Mouse (Mus musculus) cerebellum, adult 11 months (tissue): ENCODE data around the gene Timd2.
"Not testable (repeated sequence)": the region's sequence is repeated elsewhere in the genome, so short reads cannot be mapped to it uniquely, and the experiment has no call there.

Source experiments
- DNase-seq: peaks from one replicate; pipeline ENCODE4 v3.0.0; 2022

Gene Timd2

GRCm38 (mm10) chr11:46706664-46707356 lies at the start of gene Timd2:
Timd2 (minus strand) TSS chr11:46707061.
- DNase-seq, result no peak

DNA sequence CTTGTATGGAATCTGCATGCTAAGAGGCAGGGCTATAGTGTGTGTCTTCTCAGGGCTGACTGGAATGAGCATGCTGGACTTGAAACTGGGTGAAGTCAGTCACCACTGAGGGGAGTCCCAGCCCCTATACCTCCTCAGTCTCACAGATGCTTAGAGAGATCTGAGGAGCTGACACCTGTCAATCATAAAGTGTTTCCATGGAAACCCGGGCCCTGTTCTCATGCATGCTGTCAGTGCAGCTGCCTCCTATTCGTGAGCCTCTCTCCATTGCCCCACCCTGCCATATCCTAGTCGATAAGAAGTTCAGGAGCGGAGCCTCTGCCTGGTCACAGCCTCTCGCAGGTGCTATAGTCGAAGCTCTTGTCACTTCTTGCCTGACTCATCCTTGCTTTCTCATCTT lies 48.9 kb upstream of the Timd2 start:
- DNase-seq, result not testable (repeated sequence)

GRCm38 (mm10) chr11:46754669-46755068 lies 47.8 kb upstream of the Timd2 start:
- no peak for DNase-seq

- no peak for DNase-seq
Measured at GRCm38 (mm10) chr11:46753662-46754061, 46.8 kb upstream of the Timd2 start.

- no peak for DNase-seq
Measured at GRCm38 (mm10) chr11:46747996-46748395, 41.1 kb upstream of the Timd2 start.

- DNase-seq, result no peak
Measured at GRCm38 (mm10) chr11:46741716-46742115, 34.9 kb upstream of the Timd2 start.

GRCm38 (mm10) chr11:46740886-46741285 lies 34.0 kb upstream of the Timd2 start:
- DNase-seq, result no peak

GRCm38 (mm10) chr11:46739501-46739900 lies 32.6 kb upstream of the Timd2 start:
- no peak for DNase-seq

- not testable (repeated sequence) for DNase-seq
Measured at GRCm38 (mm10) chr11:46735076-46735475, 28.2 kb upstream of the Timd2 start, which contains the start of gene Havcr1. Havcr1 (plus strand) TSS chr11:46735080.

- no peak for DNase-seq
Measured at GRCm38 (mm10) chr11:46734617-46735016, 27.8 kb upstream of the Timd2 start.

GRCm38 (mm10) chr11:46733242-46733789 lies 26.5 kb upstream of the Timd2 start:
- DNase-seq, result no peak

GRCm38 (mm10) chr11:46731541-46732070 lies 24.7 kb upstream of the Timd2 start:
- no peak for DNase-seq

DNA sequence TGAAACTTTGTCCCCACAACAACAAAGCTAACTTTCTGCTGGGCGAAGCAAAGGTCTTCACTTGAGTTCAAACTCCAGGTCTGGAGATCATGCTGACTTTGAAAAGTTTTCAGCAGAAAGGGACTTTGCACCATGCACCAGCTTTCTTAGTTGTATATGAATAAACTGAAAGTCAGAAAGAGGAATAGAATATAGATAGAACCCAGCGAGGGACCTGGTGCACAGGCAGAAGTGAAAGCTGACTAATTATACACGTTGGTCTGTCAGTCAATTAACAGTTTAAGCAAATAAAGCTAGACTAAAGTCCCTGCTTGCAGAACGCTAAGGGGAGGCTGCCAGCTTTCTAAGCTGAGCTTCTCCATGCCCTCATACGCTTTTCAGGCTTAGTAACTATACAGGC lies 8.0 kb downstream of the Timd2 start:
- no peak for DNase-seq

DNA sequence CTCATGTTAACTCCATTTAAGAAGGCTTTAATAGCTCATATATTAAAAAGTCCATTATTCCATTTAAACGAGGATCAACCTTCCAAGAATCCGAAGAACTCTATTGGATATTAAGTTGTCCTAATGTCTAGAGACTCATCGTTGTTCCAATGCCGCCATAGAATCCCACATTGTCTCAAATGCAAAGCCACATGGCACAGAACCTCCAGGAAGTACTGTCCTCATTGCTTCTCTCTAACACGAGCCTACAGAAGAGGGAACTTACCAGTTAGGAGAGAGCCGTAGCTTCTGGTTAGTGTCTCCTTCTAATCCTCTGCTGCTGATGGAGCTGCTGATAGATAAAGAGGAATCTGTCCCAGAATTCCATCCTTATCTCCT lies 8.6 kb downstream of the Timd2 start:
- no peak for DNase-seq

DNA sequence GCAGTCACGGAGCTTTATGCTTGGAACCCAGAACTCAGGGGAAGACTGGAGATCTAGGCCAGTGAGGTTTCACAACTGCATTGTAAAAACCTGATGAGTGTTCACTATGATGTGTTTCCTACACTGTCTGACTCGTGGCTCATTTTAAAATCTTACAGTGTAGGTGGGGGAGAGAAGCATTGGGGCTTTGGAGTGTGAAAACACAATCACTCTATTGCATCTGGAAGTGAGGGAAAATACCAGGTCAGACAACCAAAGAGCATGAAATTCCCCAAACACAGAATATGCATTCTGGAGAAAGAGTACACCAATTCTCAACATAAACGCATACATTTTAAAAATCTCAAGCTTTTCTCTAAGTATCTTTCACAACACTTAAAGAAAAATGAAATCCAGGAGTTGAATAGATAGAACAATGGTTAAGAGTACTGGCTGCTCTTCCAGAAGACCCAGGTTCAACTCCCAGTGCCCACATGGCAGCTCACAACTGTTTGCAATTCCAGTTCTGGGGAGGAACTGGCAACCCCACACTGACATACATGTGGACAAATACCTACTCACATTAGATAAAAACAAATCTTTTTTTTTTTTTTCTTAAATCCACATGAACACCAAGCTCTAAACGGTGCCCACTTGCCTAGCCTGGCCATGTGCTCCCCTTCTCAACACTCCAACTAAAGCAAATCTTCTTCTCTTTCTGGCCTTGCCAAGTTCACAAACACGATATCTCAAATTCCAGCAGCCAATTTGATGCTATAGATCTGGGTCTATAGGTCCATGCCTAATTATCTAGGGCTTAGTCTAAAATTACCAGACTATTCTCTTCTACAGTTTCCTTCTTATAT lies 9.2 kb downstream of the Timd2 start:
- no peak for DNase-seq

DNA sequence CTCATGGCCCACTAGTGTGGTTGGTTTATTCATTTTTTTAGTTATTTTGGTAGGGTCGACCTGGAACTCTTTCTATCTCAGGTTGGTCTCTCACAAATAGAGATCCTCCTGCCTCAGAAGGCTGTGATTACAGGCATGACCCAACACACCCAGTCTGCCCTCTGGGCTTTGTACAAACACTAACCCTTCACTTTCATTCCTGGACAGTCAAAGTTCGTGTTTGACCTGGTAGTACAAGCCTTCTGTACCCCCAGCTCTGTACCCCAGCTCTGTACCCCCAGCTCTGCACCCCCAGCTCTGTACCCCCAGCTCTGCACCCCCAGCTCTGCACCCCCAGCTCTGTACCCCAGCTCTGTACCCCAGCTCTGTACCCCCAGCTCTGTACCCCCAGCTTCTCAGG lies 11.0 kb downstream of the Timd2 start:
- DNase-seq, result not testable (repeated sequence)

DNA sequence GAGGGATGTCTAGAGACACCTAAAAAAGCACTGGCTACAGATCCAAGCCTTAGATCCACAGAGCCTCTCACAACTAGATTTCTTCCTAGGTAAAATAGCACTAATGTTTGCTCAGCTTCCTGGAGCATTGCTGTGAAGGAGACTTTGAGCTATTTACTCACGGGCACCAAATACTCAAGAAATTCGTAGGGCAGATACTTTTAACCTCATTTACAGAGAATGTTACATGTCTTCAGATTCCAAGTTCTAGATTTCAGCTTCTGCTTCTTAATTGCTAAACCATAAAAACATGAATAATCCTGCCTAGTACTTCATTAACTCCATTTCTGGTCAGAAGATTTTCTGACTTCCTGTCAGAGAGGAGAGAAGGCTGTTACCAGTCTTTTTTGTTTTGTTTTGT lies 16.7 kb downstream of the Timd2 start:
- DNase-seq, result no peak

DNA sequence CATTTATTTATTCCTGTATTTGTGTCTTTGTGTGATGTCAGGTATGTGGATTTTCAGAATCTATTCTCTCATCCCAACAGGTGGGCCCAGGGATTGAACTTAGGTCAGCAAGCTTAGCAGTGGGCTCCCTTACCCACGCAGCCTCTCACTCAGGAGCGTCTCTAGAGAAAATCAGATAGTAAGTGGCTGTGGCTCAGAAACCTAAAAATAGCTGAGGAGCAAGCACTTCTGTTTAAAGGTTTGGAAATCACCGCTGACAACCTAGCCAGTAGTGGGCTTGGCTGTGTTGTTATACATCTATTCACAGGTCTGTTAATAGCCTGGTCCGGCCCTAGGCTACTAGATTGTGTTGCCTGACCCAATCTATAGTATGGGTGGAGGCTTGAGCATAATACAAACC lies 23.1 kb downstream of the Timd2 start:
- no peak for DNase-seq

DNA sequence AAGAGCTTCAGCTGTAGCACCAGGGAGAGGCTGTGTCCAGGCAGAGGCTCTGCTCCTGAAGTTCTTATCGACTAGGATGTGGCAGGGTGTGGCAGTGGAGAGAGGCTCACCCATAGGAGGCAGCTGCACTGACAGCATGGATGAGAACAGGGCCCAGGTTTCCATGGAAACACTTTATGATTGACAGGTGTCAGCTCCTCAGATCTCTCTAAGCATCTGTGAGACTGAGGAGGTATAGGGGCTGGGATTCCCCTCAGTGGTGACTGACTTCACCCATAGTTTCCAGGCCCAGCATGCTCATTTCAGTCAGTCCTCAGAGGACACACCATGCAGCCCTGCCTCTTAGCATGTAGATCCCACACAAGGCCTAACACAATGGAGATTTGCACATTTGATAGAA lies 24.0 kb downstream of the Timd2 start:
- no peak for DNase-seq

- DNase-seq, result no peak
Measured at GRCm38 (mm10) chr11:46667938-46668337, 38.9 kb downstream of the Timd2 start.

DNA sequence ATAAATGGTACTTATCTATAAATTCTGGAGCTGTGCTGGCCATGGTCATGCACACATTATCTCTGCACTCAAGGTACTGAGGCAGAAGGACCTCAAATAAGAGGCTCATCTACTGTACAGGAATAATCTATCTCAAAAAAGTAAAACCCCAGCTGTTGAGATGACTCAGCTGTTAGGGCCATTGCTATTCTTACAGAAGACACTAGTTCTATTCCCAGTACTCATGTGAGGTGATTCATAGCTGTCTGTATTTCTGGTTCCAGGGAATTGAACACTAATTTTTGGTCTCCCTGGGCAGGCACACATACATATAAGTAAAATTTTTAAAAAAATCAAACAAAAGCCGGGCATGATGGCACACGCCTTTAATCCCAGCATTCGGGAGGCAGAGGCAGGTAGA lies 39.8 kb downstream of the Timd2 start:
- no peak for DNase-seq

DNA sequence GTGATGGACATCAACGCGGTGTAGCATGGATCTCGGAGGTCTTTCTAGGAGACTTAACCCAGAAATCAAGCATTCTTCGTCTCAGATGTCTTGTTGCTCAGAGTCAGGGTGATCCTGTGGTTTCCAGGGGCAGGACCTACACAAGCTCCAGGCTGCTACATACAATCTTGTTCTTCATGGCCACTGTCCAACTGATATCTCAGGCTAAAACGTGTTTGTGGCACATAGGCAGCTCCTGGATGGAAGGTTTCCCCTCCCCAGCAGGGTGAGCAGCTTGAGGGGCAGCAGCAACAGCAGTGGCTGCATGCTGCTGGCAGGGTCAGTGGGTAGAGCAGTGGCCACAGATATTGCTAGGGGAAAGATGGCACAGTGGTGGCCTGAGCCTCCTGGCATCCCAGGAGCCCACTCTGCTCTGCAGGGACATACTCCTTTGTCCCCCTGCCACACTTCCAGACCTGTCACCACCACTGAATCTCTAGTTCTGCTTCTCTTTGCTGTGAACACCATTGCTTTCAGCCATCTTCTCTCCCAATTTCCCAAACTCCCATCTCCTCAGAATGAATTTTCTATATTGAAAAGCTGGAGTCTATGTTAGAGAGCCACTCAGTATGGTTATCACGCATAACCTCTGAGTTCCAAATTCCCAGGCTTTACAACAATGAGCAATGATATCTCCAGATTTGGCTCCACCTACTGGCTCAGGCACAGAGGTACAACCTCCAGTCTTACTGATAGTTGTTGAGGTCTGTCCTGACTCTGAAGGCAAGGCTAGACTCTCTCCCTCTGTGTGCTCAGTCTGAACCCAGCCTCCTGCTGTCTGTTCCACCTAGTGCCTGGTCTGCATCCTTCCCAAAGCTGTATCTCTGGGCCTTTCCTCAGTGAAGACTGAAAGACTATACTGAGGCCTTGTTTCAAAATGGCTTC lies 41.0 kb downstream of the Timd2 start:
- no peak for DNase-seq

DNA sequence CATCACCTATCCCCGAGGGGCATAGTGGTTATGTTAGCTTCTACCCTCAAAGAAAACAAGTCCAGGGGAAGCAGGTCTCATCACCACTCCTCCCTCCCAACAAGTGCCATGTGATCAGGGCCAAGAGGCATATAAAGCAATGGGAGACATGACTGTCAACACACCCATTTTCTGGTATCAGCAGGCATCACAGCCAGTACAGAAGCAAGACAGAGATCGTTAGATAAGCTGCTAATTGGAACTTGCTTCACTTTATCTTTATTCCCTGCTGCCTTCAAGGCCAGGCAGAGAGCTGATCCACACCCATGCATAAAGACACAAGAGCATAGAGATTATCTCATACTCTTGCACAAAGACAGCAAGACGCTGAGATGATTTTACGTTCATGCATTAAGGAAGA lies 43.6 kb downstream of the Timd2 start:
- no peak for DNase-seq
